Mouse (Mus musculus) lung, postnatal 0 days (tissue): Measurements from ENCODE around the gene Cacna2d3.

Experiments
- CTCF ChIP-seq: IDR thresholded peaks from 2 replicates; pipeline ENCODE4 v1.5.1; 2016; ENCODE audit warnings: antibody characterized with exemption, mild to moderate bottlenecking
- EP300 ChIP-seq: IDR thresholded peaks from 2 replicates; pipeline ENCODE4 v1.6.1; 2016; ENCODE audit warnings: antibody characterized with exemption, mild to moderate bottlenecking, control low read depth

GRCm38 (mm10) chr14:29017883-29018282, 703.8 kb downstream of the Cacna2d3 start, which contains the start of gene Lrtm1:
- no peak for TF ChIP-seq CTCF
- no peak for TF ChIP-seq EP300
